Mouse (Mus musculus) lung, embryonic 14.5 days (tissue): ENCODE results near the gene Gm12185. TPM values are rescaled to one million over a fixed set of nuclear protein-coding genes. Genes with fewer than 3 reads are reported as not detected.

Experiments used
- ATAC-seq: fragments of 200-750 bp; cut with Nextera tagmentation; 2 replicates; pipeline ENCODE4 v1.8.0; 2017; ENCODE audit warnings: mild to moderate bottlenecking, moderate TSS enrichment, moderate library complexity; ENCODE audit not compliant: insufficient read depth
- DNase-seq: peaks from one replicate; pipeline ENCODE4 v3.0.0-alpha.2; 2015
- H3K27ac ChIP-seq: fragments of 300-500 bp; sonication (generic); 2 replicates; pipeline ENCODE4 v1.5.1; 2014; ENCODE audit warnings: low read depth, mild to moderate bottlenecking, moderate library complexity
- H3K27me3 ChIP-seq: fragments of 300-500 bp; sonication (generic); 2 replicates; pipeline ENCODE4 v1.6.1; 2014; ENCODE audit warnings: low read length, control low read depth; ENCODE audit not compliant: insufficient read depth
- H3K36me3 ChIP-seq: fragments of 300-500 bp; sonication (generic); 2 replicates; pipeline ENCODE4 v1.6.1; 2014; ENCODE audit warnings: control low read depth; ENCODE audit not compliant: insufficient read depth
- H3K4me1 ChIP-seq: fragments of 300-500 bp; sonication (generic); 2 replicates; pipeline ENCODE4 v1.6.1; 2014; ENCODE audit warnings: antibody characterized with exemption, control low read depth; ENCODE audit not compliant: insufficient read depth
- H3K4me2 ChIP-seq: fragments of 300-500 bp; sonication (generic); 2 replicates; pipeline ENCODE4 v1.6.1; 2014; ENCODE audit warnings: mild to moderate bottlenecking
- H3K4me3 ChIP-seq: fragments of 300-500 bp; sonication (generic); 2 replicates; pipeline ENCODE4 v1.5.1; 2014; ENCODE audit warnings: low read depth, low read length
- H3K9ac ChIP-seq: fragments of 300-500 bp; sonication (generic); 2 replicates; pipeline ENCODE4 v1.6.1; 2014
- H3K9me3 ChIP-seq: fragments of 300-500 bp; sonication (generic); 2 replicates; pipeline ENCODE4 v1.6.1; 2016; ENCODE audit warnings: low read depth, low read length, control low read depth
- CTCF ChIP-seq: IDR thresholded peaks from 2 replicates; pipeline ENCODE4 v1.5.1; 2016; ENCODE audit warnings: antibody characterized with exemption, low read depth
- WGBS: fragments of 180-500 bp; shearing (Covaris S2); extraction: QIAGEN DNeasy Blood & Tissue Kit; methylation state at CpG from one replicate; pipeline ENCODE4 v1.1.7; 2014; 5-methylcytosine and 5-hydroxymethylcytosine counted together
- polyA plus RNA-seq: library from polyadenylated mRNA; unstranded; fragments of >200 nt; fragmentation: Nextera tagmentation; extraction: Ambion mirVana; gene quantifications from 2 replicates; pipeline ENCODE4 v1.2.1, GENCODE M21; 2014

Gm12185 gene
- polyA plus RNA-seq, 1 experiment from 2014 or later = not detected

DNA sequence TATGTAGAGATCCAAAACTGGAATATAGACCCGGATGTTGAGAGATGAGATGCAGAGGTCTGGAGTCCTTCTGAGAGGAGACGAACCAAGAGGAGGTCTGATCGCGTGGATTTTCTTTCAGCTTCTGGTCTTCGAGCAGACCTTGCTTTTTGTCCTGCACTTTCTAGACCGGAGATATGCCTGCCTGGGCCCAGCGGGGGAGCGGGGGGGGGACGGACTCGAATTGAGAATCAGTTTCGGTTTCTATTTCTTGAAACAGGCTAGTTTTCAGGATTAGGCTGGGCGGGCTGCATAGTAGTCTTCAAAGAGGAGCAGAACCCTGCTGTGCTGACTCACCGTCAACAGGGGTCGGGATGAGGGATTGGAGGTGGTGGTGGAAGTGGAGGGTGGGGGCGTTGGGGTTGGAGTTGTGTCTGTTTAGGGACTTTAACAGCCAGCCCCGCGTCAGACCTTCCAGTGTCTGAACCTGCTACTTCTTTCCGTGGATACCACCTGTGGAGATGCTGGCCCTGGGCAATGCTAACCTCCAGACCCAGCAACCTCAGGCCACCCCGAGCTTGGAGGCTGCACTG, 120.7 kb downstream of the Gm12185 start, which contains the start of gene Irgm1:
Gene Irgm1 (minus strand): TSS at position 483 of the 572 bp plus-strand sequence.
- no peaks in the 10 kb centered on the region for H3K36me3 ChIP-seq
- H3K9me3 ChIP-seq = no peaks in the 10 kb centered on the region
- peak within 1 kb of the TSS; percentile 73 for H3K4me2 ChIP-seq
- 2% methylated on average over 19 of the region's 19 CpGs for WGBS
- peak within 1 kb of the TSS; percentile 69 for H3K9ac ChIP-seq
- TF ChIP-seq CTCF = peak; percentile 37
- DNase-seq = peak; percentile 76
- peak; percentile 49; the same call in 1 of the 2 replicates for ATAC-seq
- no peaks in the 10 kb centered on the region for H3K27me3 ChIP-seq
- 0 out of 2 replicates have a peak, but pooled peaks cover 10% of the 10 kb centered on the region for H3K4me1 ChIP-seq
- H3K27ac ChIP-seq = peak within 1 kb of the TSS; percentile 77
- peak within 1 kb of the TSS; percentile 46 for H3K4me3 ChIP-seq

GRCm38 (mm10) chr11:48870781-48871180, 121.2 kb downstream of the Gm12185 start:
- 0 out of 2 replicates have a peak, but pooled peaks have one; percentile 16 for ATAC-seq
- TF ChIP-seq CTCF = no peak
- Histone ChIP-seq H3K27me3 (no peaks in the 10 kb centered on the region), H3K36me3 (no peaks in the 10 kb centered on the region), H3K4me2 (peak overlapping the region; percentile 73), H3K4me1 (0 out of 2 replicates have a peak, but pooled peaks cover 10% of the 10 kb centered on the region), H3K9me3 (no peaks in the 10 kb centered on the region), H3K9ac (peak overlapping the region; percentile 69), H3K27ac (peak overlapping the region; percentile 77), H3K4me3 (peak overlapping the region; percentile 46)
- peak; percentile 24 for DNase-seq
- 28% methylated on average over 7 of the region's 7 CpGs for WGBS

DNA sequence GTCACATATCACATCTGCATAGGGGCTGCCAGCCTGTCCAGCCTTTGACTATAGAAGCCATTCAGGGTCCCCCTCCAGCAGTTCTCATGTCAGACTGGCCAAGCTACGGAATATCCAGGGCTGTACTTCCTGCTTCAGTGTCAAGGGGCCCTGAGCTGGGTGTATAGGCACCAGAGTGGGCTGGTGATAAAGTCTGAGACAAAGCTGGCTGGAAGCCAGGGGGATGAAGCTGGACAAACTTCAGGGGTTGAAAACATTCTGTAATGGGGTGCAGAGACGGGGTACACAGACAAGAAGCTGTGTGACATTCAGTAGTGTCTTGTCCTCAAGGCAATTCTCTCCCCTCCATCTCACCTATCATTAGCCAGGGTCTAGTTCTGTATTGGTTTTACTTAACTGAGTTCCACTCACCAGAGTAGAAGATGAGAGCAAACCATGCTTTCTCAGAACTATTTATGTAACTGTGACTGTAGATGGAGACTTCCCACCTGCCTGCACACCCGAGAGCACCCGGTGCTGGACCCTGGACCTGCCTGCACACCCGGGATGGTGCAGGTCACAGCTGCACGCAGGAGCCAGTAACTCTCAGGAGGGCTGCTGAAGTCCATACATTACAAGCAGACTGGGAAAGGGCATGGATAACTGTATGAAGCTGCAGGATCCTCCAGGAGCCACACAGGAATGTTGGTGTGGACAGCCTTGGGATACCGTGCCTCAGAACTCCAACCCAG, 122.5 kb downstream of the Gm12185 start:
- no peaks in the 10 kb centered on the region for H3K27me3 ChIP-seq
- WGBS = 29% methylated on average over 7 of the region's 7 CpGs
- peak overlapping the region; percentile 46 for H3K4me3 ChIP-seq
- H3K9ac ChIP-seq = peak overlapping the region; percentile 29; the same call in 1 of the 2 replicates
- no peak for TF ChIP-seq CTCF
- ATAC-seq (no peak), DNase-seq (peak; percentile 49)
- 0 out of 2 replicates have a peak, but pooled peaks cover 10% of the 10 kb centered on the region for H3K4me1 ChIP-seq
- H3K4me2 ChIP-seq = peak overlapping the region; percentile 73
- H3K36me3 ChIP-seq = no peaks in the 10 kb centered on the region
- no peak overlapping the region for H3K27ac ChIP-seq
- H3K9me3 ChIP-seq = no peaks in the 10 kb centered on the region

DNA sequence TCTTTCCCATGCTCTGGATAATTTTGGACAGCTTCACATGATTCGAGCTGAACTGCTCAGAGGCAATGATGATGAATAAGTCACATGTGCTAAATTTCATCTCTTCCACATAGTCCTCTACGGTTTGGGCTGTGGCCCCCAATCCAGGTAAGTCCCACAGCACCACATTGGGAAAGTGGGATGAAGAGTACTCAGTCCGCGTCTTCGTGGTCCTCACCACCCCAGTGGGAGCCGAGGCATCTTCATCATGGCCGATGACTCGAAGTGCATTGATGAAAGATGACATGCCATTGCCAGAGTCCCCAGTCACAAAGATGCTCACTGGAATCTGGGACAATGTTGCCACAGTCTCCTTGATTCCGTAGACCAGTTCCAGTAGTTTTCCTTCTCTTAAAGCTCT, 125.5 kb downstream of the Gm12185 start:
- DNase-seq (no peak), ATAC-seq (no peak)
- Histone ChIP-seq H3K36me3 (no peaks in the 10 kb centered on the region), H3K4me3 (no peak overlapping the region), H3K4me1 (0 out of 2 replicates have a peak, but pooled peaks cover 6% of the 10 kb centered on the region), H3K4me2 (no peak overlapping the region), H3K9ac (no peak overlapping the region), H3K27ac (no peak overlapping the region), H3K27me3 (no peaks in the 10 kb centered on the region), H3K9me3 (no peaks in the 10 kb centered on the region)
- no peak for TF ChIP-seq CTCF
- 93% methylated on average over 9 of the region's 9 CpGs for WGBS

DNA sequence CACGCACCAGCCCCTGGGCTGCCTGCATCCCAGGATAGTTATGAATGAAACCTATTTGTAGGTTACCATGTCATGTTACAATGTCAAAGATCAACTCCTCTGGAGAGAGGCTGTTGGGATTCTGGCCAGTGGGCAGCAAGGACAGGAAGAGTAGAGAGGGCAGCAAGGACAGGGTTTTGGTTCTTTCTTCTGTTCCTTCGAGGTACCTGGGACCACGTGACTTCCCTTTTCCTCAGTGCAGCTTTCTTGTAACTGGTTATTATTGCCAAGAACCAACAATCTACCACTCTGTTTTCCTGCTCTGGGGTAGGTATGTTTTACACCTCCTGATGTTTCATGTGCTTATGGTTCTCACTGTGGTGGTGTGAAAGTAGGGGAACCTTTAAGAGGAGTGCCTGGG, 128.2 kb downstream of the Gm12185 start:
- Histone ChIP-seq H3K36me3 (no peaks in the 10 kb centered on the region), H3K9me3 (no peaks in the 10 kb centered on the region), H3K27ac (no peak overlapping the region), H3K27me3 (no peaks in the 10 kb centered on the region), H3K9ac (no peak overlapping the region), H3K4me1 (no peaks in the 10 kb centered on the region), H3K4me2 (no peak overlapping the region), H3K4me3 (no peak overlapping the region)
- DNase-seq = no peak
- TF ChIP-seq CTCF = no peak
- WGBS = 80% methylated on average over 3 of the region's 3 CpGs
- no peak for ATAC-seq

GRCm38 (mm10) chr11:48862784-48863319, 129.2 kb downstream of the Gm12185 start:
- Histone ChIP-seq H3K27ac (no peak overlapping the region), H3K27me3 (no peaks in the 10 kb centered on the region), H3K9me3 (no peaks in the 10 kb centered on the region), H3K9ac (no peak overlapping the region), H3K36me3 (no peaks in the 10 kb centered on the region), H3K4me1 (no peaks in the 10 kb centered on the region), H3K4me2 (no peak overlapping the region), H3K4me3 (no peak overlapping the region)
- ATAC-seq = no peak
- no peak for DNase-seq
- WGBS = 56% methylated on average over 1 of the region's 1 CpGs
- no peak for TF ChIP-seq CTCF

DNA sequence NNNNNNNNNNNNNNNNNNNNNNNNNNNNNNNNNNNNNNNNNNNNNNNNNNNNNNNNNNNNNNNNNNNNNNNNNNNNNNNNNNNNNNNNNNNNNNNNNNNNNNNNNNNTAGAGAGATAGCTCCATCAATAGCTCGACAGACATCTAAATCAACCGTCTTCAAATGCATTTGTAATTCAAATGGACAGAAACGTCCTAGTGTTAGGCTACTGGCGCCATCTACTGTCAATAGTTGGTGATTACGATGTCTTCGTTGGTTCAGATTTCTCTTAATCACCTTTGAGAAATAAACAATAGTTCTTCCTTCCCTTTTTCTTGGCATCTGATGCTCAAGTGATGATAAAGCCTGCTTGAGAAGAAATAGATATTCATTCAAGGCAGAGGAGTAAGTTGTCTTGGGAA, 133.0 kb downstream of the Gm12185 start:
- DNase-seq = peak; percentile 94
- Histone ChIP-seq H3K4me1 (no peaks in the 10 kb centered on the region), H3K9ac (no peak overlapping the region), H3K4me3 (peak overlapping the region; percentile 47), H3K27me3 (no peaks in the 10 kb centered on the region), H3K36me3 (no peaks in the 10 kb centered on the region), H3K27ac (no peak overlapping the region), H3K4me2 (peak overlapping the region; percentile 92), H3K9me3 (no peaks in the 10 kb centered on the region)
- TF ChIP-seq CTCF = peak; percentile 85
- no peak for ATAC-seq
- 0% methylated on average over 6 of the region's 6 CpGs for WGBS

Other genes with a start within 250 kb of the Gm12185 start
- gene Rack1, start 191.9 kb downstream of the Gm12185 start, polyA plus RNA-seq = 935 and 940 TPM in 2 replicates
- 4.5 and 4.6 TPM in 2 replicates for gene Trim41, start 174.9 kb downstream of the Gm12185 start, polyA plus RNA-seq
- 0.55 and 1.4 TPM in 2 replicates for gene Trim7, start 166.1 kb downstream of the Gm12185 start, polyA plus RNA-seq
- gene Gm12184, start 165.6 kb downstream of the Gm12185 start, polyA plus RNA-seq = 11.3 and 11.8 TPM in 2 replicates
- 6.7 and 7.6 TPM in 2 replicates for gene Irgm1, start 120.5 kb downstream of the Gm12185 start, polyA plus RNA-seq
- 0.17 and 0.20 TPM in 2 replicates for gene Gm5431, start 90.0 kb downstream of the Gm12185 start, polyA plus RNA-seq
- 2.3 TPM in 2 replicates for gene Psme2b, start 46.0 kb downstream of the Gm12185 start, polyA plus RNA-seq
- not detected in 2 replicates for gene Olfr56, start 13.3 kb downstream of the Gm12185 start, polyA plus RNA-seq
- 0.72 and 1.0 TPM in 2 replicates for gene 9930111J21Rik1, start 12.8 kb downstream of the Gm12185 start, polyA plus RNA-seq
- gene Tgtp1, start 1.9 kb upstream of the Gm12185 start, polyA plus RNA-seq = 0.28 TPM in 1 of 2 replicates, not detected in the other
- gene 9930111J21Rik2, start 59.0 kb upstream of the Gm12185 start, polyA plus RNA-seq = 0.38 and 0.79 TPM in 2 replicates
- 0.09 and 0.16 TPM in 2 replicates for gene Tgtp2, start 72.0 kb upstream of the Gm12185 start, polyA plus RNA-seq
- 1.2 and 1.8 TPM in 2 replicates for gene Ifi47, start 84.4 kb upstream of the Gm12185 start, polyA plus RNA-seq
- not detected in 2 replicates for gene Olfr1396, start 122.6 kb upstream of the Gm12185 start, polyA plus RNA-seq
- not detected in 2 replicates for gene Olfr1395, start 150.0 kb upstream of the Gm12185 start, polyA plus RNA-seq
- gene Olfr1394, start 162.2 kb upstream of the Gm12185 start, polyA plus RNA-seq = not detected in 2 replicates
- gene Btnl9, start 194.9 kb upstream of the Gm12185 start, polyA plus RNA-seq = 0.89 and 1.1 TPM in 2 replicates
- gene Zfp62, start 211.1 kb upstream of the Gm12185 start, polyA plus RNA-seq = 42.0 and 42.8 TPM in 2 replicates